Mouse (Mus musculus): ENCODE data around the gene Cers6. TPM values are rescaled to one million over a fixed set of nuclear protein-coding genes. Genes with fewer than 3 reads are reported as not detected.

The Cers6 gene
- polyA plus RNA-seq, 1 experiment from 2014 or later = 8.2 TPM

GRCm38 (mm10) chr2:68873653-68874441 is 12.6 kb downstream of the Cers6 start:
- Histone ChIP-seq H3K4me1 (ENCODE audit: insufficient read depth) (peaks cover 35% of the 10 kb centered on the region), H3K27me3 (ENCODE audit: insufficient read depth, low read length) (no peaks in the 10 kb centered on the region), H3K4me2 (ENCODE audit: low read depth, low read length) (peak overlapping the region; percentile 47), H3K9me3 (ENCODE audit: low read length) (peaks cover 3% of the 10 kb centered on the region; the same call in 1 of the 2 replicates), H3K36me3 (replicated peaks; ENCODE audit: insufficient read depth, low read length) (no peaks in the 10 kb centered on the region), H3K27ac (ENCODE audit: low read depth) (peak overlapping the region; percentile 81), H3K4me3 (ENCODE audit: low read depth, low read length) (no peak overlapping the region), H3K9ac (replicated peaks) (0 out of 2 replicates have a peak overlapping the region, but pooled peaks have one; percentile 21)
- ATAC-seq (peak; percentile 84), DNase-seq (peak; percentile 67)
- 34% methylated on average over 15 of the region's 15 CpGs for WGBS (ENCODE audit: insufficient replicate concordance)
- no peak for TF ChIP-seq EP300 (IDR thresholded peaks at IDR 0.05; ENCODE audit: low read depth)
- TF ChIP-seq CTCF (IDR thresholded peaks at IDR 0.05; ENCODE audit: low read depth) = no peak

DNA sequence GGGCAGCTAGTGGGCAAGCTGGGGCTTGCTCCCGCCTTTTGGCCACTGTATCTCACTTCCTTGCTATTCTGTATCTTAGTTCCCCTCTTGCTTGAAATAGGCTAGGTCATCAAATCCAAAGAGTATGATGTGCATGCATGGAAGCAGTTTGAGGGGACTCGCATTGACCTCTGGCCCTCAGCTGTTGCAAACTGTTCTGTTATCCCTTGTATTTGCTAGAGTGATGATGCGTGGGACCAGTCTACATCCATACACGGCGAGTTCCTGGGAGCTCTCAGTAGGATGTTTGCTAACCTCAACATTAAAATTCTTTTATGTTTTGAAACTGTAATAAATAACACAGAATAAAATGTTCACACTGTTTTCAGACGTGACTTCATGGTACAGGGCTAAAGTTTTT is 13.3 kb downstream of the Cers6 start:
- no peaks in the 10 kb centered on the region for H3K36me3 ChIP-seq (replicated peaks; ENCODE audit: insufficient read depth, low read length)
- peak overlapping the region; percentile 47 for H3K4me2 ChIP-seq (ENCODE audit: low read depth, low read length)
- no peak overlapping the region for H3K4me3 ChIP-seq (ENCODE audit: low read depth, low read length)
- H3K27me3 ChIP-seq (ENCODE audit: insufficient read depth, low read length) = no peaks in the 10 kb centered on the region
- H3K27ac ChIP-seq (ENCODE audit: low read depth) = peak overlapping the region; percentile 72
- TF ChIP-seq CTCF (IDR thresholded peaks at IDR 0.05; ENCODE audit: low read depth) (no peak), EP300 (IDR thresholded peaks at IDR 0.05; ENCODE audit: low read depth) (no peak)
- ATAC-seq (no peak), DNase-seq (no peak)
- H3K9me3 ChIP-seq (ENCODE audit: low read length) = peaks cover 3% of the 10 kb centered on the region; the same call in 1 of the 2 replicates
- peaks cover 34% of the 10 kb centered on the region for H3K4me1 ChIP-seq (ENCODE audit: insufficient read depth)
- no peak overlapping the region for H3K9ac ChIP-seq (replicated peaks)
- 60% methylated on average over 6 of the region's 6 CpGs for WGBS (ENCODE audit: insufficient replicate concordance)

- no peak overlapping the region for H3K9ac ChIP-seq (replicated peaks)
- H3K4me1 ChIP-seq (ENCODE audit: insufficient read depth) = peaks cover 12% of the 10 kb centered on the region
- no peak for TF ChIP-seq CTCF (IDR thresholded peaks at IDR 0.05; ENCODE audit: low read depth)
- no peak for TF ChIP-seq EP300 (IDR thresholded peaks at IDR 0.05; ENCODE audit: low read depth)
- H3K27me3 ChIP-seq (ENCODE audit: insufficient read depth, low read length) = no peaks in the 10 kb centered on the region
- peaks cover 3% of the 10 kb centered on the region; the same call in 1 of the 2 replicates for H3K9me3 ChIP-seq (ENCODE audit: low read length)
- WGBS (ENCODE audit: insufficient replicate concordance) = 53% methylated on average over 4 of the region's 4 CpGs
- no peak overlapping the region for H3K27ac ChIP-seq (ENCODE audit: low read depth)
- H3K4me2 ChIP-seq (ENCODE audit: low read depth, low read length) = no peak overlapping the region
- no peaks in the 10 kb centered on the region for H3K36me3 ChIP-seq (replicated peaks; ENCODE audit: insufficient read depth, low read length)
- H3K4me3 ChIP-seq (ENCODE audit: low read depth, low read length) = no peak overlapping the region
- peak; percentile 35 for ATAC-seq
- DNase-seq = no peak
Observed at GRCm38 (mm10) chr2:68879071-68879651, 17.9 kb downstream of the Cers6 start.

- H3K27me3 ChIP-seq (ENCODE audit: insufficient read depth, low read length) = no peaks in the 10 kb centered on the region
- peaks cover 6% of the 10 kb centered on the region; the same call in 1 of the 2 replicates for H3K4me1 ChIP-seq (ENCODE audit: insufficient read depth)
- 83% methylated on average over 7 of the region's 7 CpGs for WGBS (ENCODE audit: insufficient replicate concordance)
- no peak overlapping the region for H3K4me3 ChIP-seq (ENCODE audit: low read depth, low read length)
- no peak for TF ChIP-seq EP300 (IDR thresholded peaks at IDR 0.05; ENCODE audit: low read depth)
- TF ChIP-seq CTCF (IDR thresholded peaks at IDR 0.05; ENCODE audit: low read depth) = no peak
- DNase-seq = no peak
- no peaks in the 10 kb centered on the region for H3K9me3 ChIP-seq (ENCODE audit: low read length)
- H3K4me2 ChIP-seq (ENCODE audit: low read depth, low read length) = no peak overlapping the region
- H3K36me3 ChIP-seq (replicated peaks; ENCODE audit: insufficient read depth, low read length) = 0 out of 2 replicates have a peak, but pooled peaks cover 3% of the 10 kb centered on the region
- no peak overlapping the region for H3K27ac ChIP-seq (ENCODE audit: low read depth)
- no peak for ATAC-seq
- no peak overlapping the region for H3K9ac ChIP-seq (replicated peaks)
Observed at GRCm38 (mm10) chr2:68884573-68884972, 23.3 kb downstream of the Cers6 start.

DNA sequence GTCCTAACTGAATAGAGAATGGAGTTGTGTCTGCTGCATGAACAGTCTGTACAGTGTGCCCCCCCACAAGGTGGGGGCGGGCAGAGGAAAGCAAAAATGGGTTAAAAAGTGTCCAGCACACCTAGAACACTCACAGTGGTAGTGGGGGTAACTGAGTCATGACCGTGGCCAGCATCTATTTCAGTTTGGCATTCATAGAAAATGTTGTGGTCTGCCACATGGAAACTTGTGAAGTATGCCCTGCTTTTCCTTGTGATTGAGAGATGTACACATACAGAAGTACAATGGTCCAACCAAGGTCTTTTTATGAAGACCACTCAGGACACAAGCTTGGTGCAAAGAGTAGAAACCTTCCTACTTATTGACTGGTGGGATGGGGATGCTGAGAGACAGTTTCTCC is 24.0 kb downstream of the Cers6 start:
- Histone ChIP-seq H3K27me3 (ENCODE audit: insufficient read depth, low read length) (no peaks in the 10 kb centered on the region), H3K27ac (ENCODE audit: low read depth) (no peak overlapping the region), H3K4me3 (ENCODE audit: low read depth, low read length) (no peak overlapping the region), H3K4me1 (ENCODE audit: insufficient read depth) (peaks cover 6% of the 10 kb centered on the region; the same call in 1 of the 2 replicates), H3K4me2 (ENCODE audit: low read depth, low read length) (no peak overlapping the region), H3K36me3 (replicated peaks; ENCODE audit: insufficient read depth, low read length) (0 out of 2 replicates have a peak, but pooled peaks cover 3% of the 10 kb centered on the region), H3K9ac (replicated peaks) (no peak overlapping the region), H3K9me3 (ENCODE audit: low read length) (no peaks in the 10 kb centered on the region)
- no peak for DNase-seq
- ATAC-seq = no peak
- TF ChIP-seq CTCF (IDR thresholded peaks at IDR 0.05; ENCODE audit: low read depth) (no peak), EP300 (IDR thresholded peaks at IDR 0.05; ENCODE audit: low read depth) (no peak)
- 87% methylated on average over 2 of the region's 2 CpGs for WGBS (ENCODE audit: insufficient replicate concordance)

DNA sequence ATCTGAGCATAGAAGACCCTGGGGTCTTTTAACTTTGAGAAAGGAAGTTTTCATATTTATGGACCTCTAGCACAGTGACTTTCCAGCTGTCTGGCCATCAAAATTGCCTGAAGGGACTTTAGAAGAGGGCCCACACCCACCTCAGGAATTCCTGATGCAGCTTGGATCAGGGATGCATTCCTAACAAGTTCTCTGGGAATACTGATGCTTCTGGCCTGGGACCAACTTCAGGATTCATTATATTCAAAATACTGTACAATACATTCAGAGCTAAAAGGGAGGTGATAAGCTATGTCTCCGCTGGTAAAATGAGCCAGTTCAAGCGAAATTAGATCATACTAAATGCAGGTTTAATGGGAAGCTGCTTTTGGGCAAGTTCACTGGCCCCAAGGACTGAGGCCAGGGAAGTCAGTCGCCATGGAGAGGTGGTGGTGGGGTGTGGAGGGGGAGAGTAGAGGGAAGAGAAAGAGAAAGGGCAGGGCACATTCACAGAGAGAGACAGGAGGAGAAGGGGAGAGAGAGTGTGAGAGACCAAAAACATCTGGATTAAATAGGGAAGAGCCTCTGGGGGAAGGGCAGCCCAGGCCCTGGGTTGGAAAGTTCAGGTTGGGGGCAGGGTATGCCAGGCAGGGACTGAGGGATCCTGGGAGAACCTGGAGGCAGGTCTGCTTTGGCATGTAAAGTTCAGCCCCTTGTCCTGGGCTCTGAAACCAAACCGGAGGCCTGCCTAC is 24.7 kb downstream of the Cers6 start:
- no peak for DNase-seq
- no peaks in the 10 kb centered on the region for H3K27me3 ChIP-seq (ENCODE audit: insufficient read depth, low read length)
- no peak for ATAC-seq
- WGBS (ENCODE audit: insufficient replicate concordance) = 58% methylated on average over 4 of the region's 4 CpGs
- no peak overlapping the region for H3K9ac ChIP-seq (replicated peaks)
- 0 out of 2 replicates have a peak, but pooled peaks cover 3% of the 10 kb centered on the region for H3K36me3 ChIP-seq (replicated peaks; ENCODE audit: insufficient read depth, low read length)
- H3K4me2 ChIP-seq (ENCODE audit: low read depth, low read length) = no peak overlapping the region
- TF ChIP-seq EP300 (IDR thresholded peaks at IDR 0.05; ENCODE audit: low read depth) = no peak
- TF ChIP-seq CTCF (IDR thresholded peaks at IDR 0.05; ENCODE audit: low read depth) = no peak
- H3K4me3 ChIP-seq (ENCODE audit: low read depth, low read length) = no peak overlapping the region
- peaks cover 7% of the 10 kb centered on the region; the same call in 1 of the 2 replicates for H3K4me1 ChIP-seq (ENCODE audit: insufficient read depth)
- H3K27ac ChIP-seq (ENCODE audit: low read depth) = 0 out of 2 replicates have a peak overlapping the region, but pooled peaks have one; percentile 1
- no peaks in the 10 kb centered on the region for H3K9me3 ChIP-seq (ENCODE audit: low read length)
